Mouse (Mus musculus) midbrain, embryonic 11.5 days (tissue): ENCODE data around the gene Gpr55. TPM values are rescaled to one million over a fixed set of nuclear protein-coding genes. Genes with fewer than 3 reads are reported as not detected.
A peak's percentile ranks its signal among the peaks of the same experiment; 100 is the strongest.

Experiments used
- ATAC-seq: fragments of 200-750 bp; cut with Nextera tagmentation; 2 replicates; pipeline ENCODE4 v1.8.0; 2017; ENCODE audit warnings: moderate TSS enrichment, moderate library complexity; ENCODE audit not compliant: low FRiP score
- DNase-seq: peaks from one replicate; pipeline ENCODE4 v3.0.0; 2015; ENCODE audit warnings: low spot score; ENCODE audit errors: missing footprints
- H3K27ac ChIP-seq: fragments of 300-500 bp; sonication (generic); 2 replicates; pipeline ENCODE4 v1.5.1; 2014; ENCODE audit warnings: low read depth, low read length
- H3K27me3 ChIP-seq: fragments of 300-500 bp; sonication (generic); 2 replicates; pipeline ENCODE4 v1.6.1; 2014; ENCODE audit warnings: mild to moderate bottlenecking, low read length, moderate library complexity, mixed read lengths; ENCODE audit not compliant: control insufficient read depth, insufficient read depth
- H3K36me3 ChIP-seq: fragments of 300-500 bp; sonication (generic); 2 replicates; pipeline ENCODE4 v1.6.1; 2014; ENCODE audit warnings: mild to moderate bottlenecking, low read length, moderate library complexity, mixed read lengths; ENCODE audit not compliant: control insufficient read depth, insufficient read depth
- H3K4me1 ChIP-seq: fragments of 300-500 bp; sonication (generic); 2 replicates; pipeline ENCODE4 v1.6.1; 2014; ENCODE audit warnings: low read length; ENCODE audit not compliant: control insufficient read depth, insufficient read depth
- H3K4me2 ChIP-seq: fragments of 300-500 bp; sonication (generic); 2 replicates; pipeline ENCODE4 v1.6.1; 2014; ENCODE audit warnings: mild to moderate bottlenecking, moderate library complexity
- H3K4me3 ChIP-seq: fragments of 300-500 bp; sonication (generic); 2 replicates; pipeline ENCODE4 v1.5.1; 2014; ENCODE audit warnings: low read depth, low read length
- H3K9ac ChIP-seq: fragments of 300-500 bp; sonication (generic); 2 replicates; pipeline ENCODE4 v1.6.1; 2014; ENCODE audit warnings: low read length
- H3K9me3 ChIP-seq: fragments of 300-500 bp; sonication (generic); 2 replicates; pipeline ENCODE4 v1.6.1; 2016; ENCODE audit warnings: low read length; ENCODE audit not compliant: control insufficient read depth
- WGBS: fragments of 180-500 bp; shearing (Covaris S2); extraction: QIAGEN DNeasy Blood & Tissue Kit; methylation state at CpG from one replicate; pipeline ENCODE4 v1.1.7; 2014; 5-methylcytosine and 5-hydroxymethylcytosine counted together
- polyA plus RNA-seq: library from polyadenylated mRNA; unstranded; fragments of >200 nt; fragmentation: Nextera tagmentation; extraction: Ambion mirVana; gene quantifications from 2 replicates; pipeline ENCODE4 v1.2.1, GENCODE M21; 2014

Gpr55 gene
- polyA plus RNA-seq, 1 experiment from 2014 or later: not detected

DNA sequence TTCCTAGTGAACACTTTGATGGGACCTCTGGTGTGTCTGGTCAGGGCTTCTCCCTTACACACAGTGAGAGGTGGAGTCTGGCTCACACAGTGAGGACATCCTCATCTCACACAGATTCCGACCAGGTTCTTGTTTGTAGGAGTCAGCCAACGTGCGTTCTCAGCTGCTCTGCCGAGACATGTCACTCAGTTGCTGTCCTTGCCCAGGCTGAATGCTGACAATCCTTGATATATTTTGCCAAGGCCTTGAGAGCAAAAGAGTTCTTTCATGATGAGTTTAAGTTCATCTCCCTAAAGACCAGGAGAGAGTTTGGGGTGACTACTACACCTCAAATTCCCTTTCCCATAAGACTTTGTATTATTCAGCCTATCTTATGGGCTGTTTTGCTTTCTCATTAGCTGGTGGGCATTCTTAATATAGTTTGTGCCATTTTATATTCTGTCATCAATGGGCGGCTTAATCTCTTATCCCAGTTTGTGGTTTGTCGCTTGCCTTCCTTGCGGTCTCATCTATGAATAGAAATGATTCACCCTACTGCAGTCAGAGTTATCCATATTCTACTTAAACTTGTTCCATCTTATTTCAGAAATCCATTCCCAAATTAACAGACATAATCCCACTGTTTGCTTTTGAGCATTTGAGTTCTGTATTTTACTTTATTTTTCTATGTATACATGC is 47.6 kb downstream of the Gpr55 start:
- DNase-seq (no peak), ATAC-seq (no peak)
- no peak overlapping the region for H3K27ac ChIP-seq
- no peak overlapping the region for H3K9ac ChIP-seq
- H3K4me3 ChIP-seq: no peak overlapping the region
- H3K27me3 ChIP-seq: no peaks in the 10 kb centered on the region
- peaks cover under 1% of the 10 kb centered on the region; the same call in 1 of the 2 replicates for H3K36me3 ChIP-seq
- peaks cover 15% of the 10 kb centered on the region for H3K4me1 ChIP-seq
- H3K4me2 ChIP-seq: no peak overlapping the region
- H3K9me3 ChIP-seq: no peaks in the 10 kb centered on the region
- 93% methylated on average over 7 of the region's 7 CpGs for WGBS

DNA sequence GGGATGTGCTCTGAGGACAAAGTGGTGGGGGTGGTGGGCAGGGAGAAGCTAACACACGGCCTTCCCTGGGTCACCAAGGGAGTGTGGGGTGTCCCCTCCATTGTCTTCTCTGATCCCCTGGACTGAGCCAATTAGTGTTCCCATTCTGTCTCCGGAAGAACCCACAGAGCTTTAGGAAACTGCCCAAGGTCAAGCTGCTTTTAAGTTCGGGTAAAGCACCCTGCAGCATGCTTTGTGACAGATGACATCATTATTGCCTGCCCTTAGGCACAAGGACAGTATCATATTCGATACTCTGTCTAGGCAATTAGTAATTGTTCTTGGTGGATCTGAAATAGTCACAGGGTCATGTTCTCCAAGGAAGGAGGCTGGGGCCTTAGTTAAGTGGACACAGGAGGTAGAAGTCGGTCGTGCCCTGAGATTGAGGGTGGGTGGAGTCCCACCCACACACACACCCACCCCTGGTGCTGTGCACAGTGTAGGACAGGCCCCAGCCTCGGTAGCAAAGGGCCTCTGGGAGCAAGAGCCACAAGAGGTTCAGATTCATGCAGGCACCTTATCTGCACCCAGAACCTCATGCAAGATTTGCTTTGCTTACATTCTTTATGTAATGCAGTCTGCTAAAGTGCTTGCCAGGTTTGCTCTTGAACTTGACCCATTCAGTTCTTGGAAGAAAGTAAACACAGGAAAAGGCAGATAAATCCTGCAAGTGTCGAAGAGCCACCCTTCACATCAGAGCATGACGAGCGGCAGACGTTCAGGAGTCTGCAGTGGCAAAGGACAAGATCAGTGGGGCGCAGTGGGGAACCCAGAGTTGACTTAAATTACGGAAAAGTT is 51.8 kb downstream of the Gpr55 start:
- Histone ChIP-seq H3K9me3 (no peaks in the 10 kb centered on the region), H3K36me3 (peaks cover 28% of the 10 kb centered on the region), H3K27me3 (no peaks in the 10 kb centered on the region), H3K4me3 (no peak overlapping the region), H3K27ac (no peak overlapping the region), H3K4me2 (no peak overlapping the region), H3K9ac (no peak overlapping the region), H3K4me1 (no peaks in the 10 kb centered on the region)
- 80% methylated on average over 13 of the region's 13 CpGs for WGBS
- ATAC-seq: peak; percentile 34; the same call in 1 of the 2 replicates
- DNase-seq: no peak

DNA sequence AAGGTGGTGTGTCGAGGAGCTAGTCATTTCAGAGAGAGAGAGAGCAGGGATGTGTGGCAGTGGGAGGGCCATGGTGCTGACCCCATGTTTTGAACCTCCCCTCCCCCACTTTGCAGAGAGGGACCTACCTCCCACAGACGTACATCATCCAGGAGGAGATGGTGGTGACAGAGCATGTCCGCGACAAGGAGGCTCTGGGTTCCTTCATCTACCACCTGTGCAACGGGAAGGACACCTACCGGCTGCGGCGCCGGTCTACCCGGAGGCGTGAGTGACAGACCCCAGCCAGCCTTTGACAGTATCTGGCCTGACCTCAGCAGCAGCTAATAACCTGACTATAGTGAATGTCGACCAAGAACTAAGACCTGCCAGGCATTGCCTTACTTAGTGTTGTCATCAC is 53.9 kb downstream of the Gpr55 start:
- peaks cover 29% of the 10 kb centered on the region for H3K36me3 ChIP-seq
- H3K27ac ChIP-seq: no peak overlapping the region
- no peaks in the 10 kb centered on the region for H3K4me1 ChIP-seq
- no peak overlapping the region for H3K4me3 ChIP-seq
- no peaks in the 10 kb centered on the region for H3K27me3 ChIP-seq
- DNase-seq: no peak
- H3K9ac ChIP-seq: no peak overlapping the region
- WGBS: 96% methylated on average over 12 of the region's 12 CpGs
- no peak for ATAC-seq
- no peak overlapping the region for H3K4me2 ChIP-seq
- no peaks in the 10 kb centered on the region for H3K9me3 ChIP-seq

DNA sequence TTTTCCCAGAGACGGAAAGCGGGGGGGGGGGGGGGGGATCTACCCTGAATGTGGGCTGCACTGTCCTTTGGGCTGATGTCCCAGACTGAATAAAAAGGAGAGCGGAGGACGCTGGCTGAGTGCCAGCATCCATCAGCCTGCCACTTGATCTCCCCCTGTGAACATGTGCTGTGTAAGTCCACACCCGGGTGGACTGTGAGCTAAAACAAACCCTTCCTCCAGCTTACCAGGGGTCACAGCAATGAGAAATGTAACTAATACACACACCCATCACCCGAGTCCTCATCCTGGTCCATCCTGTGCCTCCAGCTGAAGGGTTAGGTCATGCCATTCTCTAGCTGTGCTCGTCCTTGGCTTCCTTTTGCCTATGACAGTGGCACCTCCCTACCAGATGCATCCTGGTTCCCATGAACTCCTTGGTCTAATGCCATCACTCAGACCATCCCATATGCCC is 58.7 kb downstream of the Gpr55 start:
- WGBS: 73% methylated on average over 7 of the region's 7 CpGs
- no peak overlapping the region for H3K27ac ChIP-seq
- 0 out of 2 replicates have a peak, but pooled peaks have one; percentile 37 for ATAC-seq

DNA sequence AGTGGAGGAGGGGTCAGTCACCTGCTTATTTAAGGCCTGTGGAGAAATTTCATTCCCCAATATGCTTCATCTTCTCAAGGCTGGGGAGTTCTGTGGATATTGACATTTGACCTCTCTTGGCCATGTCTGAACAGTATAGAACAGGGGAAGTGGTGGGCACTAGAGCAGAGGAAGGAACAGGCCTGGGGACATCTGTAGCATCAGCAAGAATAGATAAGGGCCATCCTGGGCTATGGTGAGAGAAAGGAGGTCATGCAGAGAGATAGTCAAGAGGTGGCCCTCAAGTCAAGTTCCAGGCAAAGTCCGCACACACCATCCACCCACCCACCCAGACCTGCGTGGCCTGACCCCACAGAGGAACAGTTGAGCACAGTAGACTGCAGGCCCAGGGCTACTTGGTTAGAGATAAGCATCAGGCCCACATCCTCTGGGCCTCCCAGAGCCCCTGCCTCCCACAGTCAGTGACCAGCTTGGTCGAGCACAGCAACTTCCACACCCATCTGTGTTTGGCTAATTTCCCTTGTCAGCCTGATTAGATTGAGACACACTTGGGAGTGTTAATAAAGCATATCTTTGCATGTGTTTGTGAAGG is 59.2 kb downstream of the Gpr55 start:
- Histone ChIP-seq H3K4me1 (peaks cover 33% of the 10 kb centered on the region), H3K27me3 (no peaks in the 10 kb centered on the region), H3K4me2 (no peak overlapping the region), H3K9me3 (no peaks in the 10 kb centered on the region), H3K4me3 (no peak overlapping the region), H3K36me3 (peaks cover 20% of the 10 kb centered on the region), H3K9ac (no peak overlapping the region), H3K27ac (no peak overlapping the region)
- peak; percentile 41; the same call in 1 of the 2 replicates for ATAC-seq
- DNase-seq: peak; percentile 83
- WGBS: 94% methylated on average over 3 of the region's 3 CpGs

More for the DNA sequence above, 58.7 kb downstream of the Gpr55 start:
- H3K4me2 ChIP-seq: no peak overlapping the region
- H3K36me3 ChIP-seq: peaks cover 25% of the 10 kb centered on the region
- H3K9ac ChIP-seq: no peak overlapping the region
- DNase-seq: peak; percentile 81
- no peaks in the 10 kb centered on the region for H3K27me3 ChIP-seq
- peaks cover 29% of the 10 kb centered on the region for H3K4me1 ChIP-seq
- no peaks in the 10 kb centered on the region for H3K9me3 ChIP-seq
- no peak overlapping the region for H3K4me3 ChIP-seq

DNA sequence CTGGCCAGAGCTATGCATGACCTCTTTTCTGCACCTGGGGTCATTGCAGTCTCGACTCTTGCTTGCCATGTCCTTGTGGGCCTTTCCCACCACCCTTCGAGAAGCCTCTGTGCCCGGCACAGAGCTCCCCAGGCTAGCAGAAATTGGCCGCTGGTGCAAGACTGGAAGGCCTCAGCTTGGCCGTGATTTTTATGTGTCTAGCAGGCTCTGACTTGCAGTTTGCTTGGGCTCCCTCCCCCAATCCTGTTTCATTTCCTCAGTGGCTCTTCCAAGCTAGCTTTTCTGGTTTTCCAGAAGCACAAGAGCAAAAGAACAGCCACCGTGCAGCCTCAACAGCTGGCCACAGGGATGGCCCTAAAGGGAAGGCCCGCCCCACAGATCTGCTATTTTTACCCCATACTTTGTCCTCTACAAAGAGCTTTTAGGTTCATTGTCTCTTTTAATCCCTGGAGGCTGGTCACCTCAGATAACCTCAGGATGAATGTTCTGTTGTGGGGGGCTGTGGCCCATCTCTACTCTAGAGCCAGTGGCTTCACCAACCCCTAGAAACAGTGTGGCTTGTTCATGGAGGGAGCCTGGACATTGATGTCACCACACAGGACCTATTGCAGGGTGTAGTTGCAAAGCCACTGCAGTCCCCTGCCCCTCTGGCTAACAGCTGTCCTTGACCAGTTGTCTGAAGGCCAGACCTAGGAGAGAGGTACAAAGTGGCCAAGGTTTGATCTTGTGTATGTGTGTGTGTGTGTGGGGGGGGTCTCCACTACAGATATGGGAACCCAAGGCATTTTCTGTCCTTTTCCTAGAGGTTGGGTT is 60.1 kb downstream of the Gpr55 start:
- Histone ChIP-seq H3K9ac (no peak overlapping the region; the same call in 1 of the 2 replicates), H3K36me3 (peaks cover 12% of the 10 kb centered on the region), H3K4me1 (peaks cover 42% of the 10 kb centered on the region), H3K9me3 (no peaks in the 10 kb centered on the region), H3K4me2 (no peak overlapping the region), H3K4me3 (no peak overlapping the region), H3K27ac (no peak overlapping the region), H3K27me3 (no peaks in the 10 kb centered on the region)
- no peak for ATAC-seq
- 72% methylated on average over 7 of the region's 7 CpGs for WGBS
- peak; percentile 66 for DNase-seq

DNA sequence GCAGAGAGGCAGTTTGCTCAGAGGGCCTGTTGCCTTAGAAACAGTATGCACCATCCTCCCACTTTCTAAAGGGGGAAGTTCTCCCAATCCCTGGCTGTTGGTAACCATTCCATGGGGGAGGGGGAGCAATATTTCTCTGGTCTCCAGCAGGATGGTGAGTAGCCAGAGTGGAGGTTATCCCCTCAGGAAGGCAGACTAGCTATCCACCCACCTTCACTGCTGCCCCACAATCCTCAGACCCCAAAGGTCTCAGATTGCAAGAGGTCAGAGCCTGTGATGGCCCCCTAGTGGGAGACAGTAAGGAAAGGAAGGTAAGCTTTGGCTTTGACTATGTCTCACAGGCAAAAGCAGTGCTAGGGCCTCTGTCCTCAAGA is 61.4 kb downstream of the Gpr55 start:
- Histone ChIP-seq H3K9me3 (no peaks in the 10 kb centered on the region), H3K4me3 (no peak overlapping the region), H3K27ac (peak overlapping the region; percentile 22; the same call in 1 of the 2 replicates), H3K4me2 (peak overlapping the region; percentile 6; the same call in 1 of the 2 replicates), H3K27me3 (no peaks in the 10 kb centered on the region), H3K36me3 (peaks cover 5% of the 10 kb centered on the region), H3K9ac (no peak overlapping the region), H3K4me1 (peaks cover 44% of the 10 kb centered on the region)
- no peak for ATAC-seq
- peak; percentile 90 for DNase-seq

DNA sequence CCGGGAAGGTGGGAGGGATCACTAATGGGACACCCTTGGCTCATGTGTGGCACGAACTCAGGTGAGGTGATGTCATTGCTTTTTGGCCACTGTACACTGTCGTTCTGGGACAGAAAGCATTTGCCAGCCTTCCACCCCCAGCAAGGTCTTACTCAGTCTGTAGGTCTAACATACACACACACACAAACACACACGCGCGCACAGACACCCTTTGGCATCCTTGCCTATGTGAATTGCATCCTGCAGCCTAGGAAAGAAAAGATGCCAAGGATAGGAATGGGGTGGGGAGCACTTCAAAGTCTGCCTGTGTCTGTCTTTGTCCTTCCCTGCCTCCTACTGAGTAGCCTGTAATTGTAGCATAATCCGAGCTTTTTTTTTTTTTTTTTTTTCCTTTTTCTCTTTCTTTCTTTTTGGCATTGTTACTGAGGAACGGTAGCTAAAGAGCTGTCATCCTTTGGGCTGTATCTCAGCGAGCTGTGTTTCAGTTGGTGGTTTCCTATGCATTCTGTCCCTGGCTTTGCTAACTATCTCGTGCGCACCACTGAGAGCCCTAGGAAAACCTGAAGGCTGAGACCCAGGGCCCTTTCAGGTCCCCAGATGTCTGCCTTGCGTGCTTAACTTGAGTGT is 61.9 kb downstream of the Gpr55 start:
- WGBS: 17% methylated on average over 12 of the region's 12 CpGs
- Histone ChIP-seq H3K4me3 (no peak overlapping the region), H3K27me3 (no peaks in the 10 kb centered on the region), H3K4me2 (peak overlapping the region; percentile 8; the same call in 1 of the 2 replicates), H3K9me3 (no peaks in the 10 kb centered on the region), H3K36me3 (no peaks in the 10 kb centered on the region; the same call in 1 of the 2 replicates), H3K27ac (peak overlapping the region; percentile 42; the same call in 1 of the 2 replicates), H3K9ac (peak overlapping the region; percentile 39; the same call in 1 of the 2 replicates), H3K4me1 (peaks cover 47% of the 10 kb centered on the region)
- ATAC-seq (no peak), DNase-seq (peak; percentile 86)
